In genomic region chr2:140668311-140668710, GRCm38 (mm10) we compare ENCODE assay signal across 7 mouse cellular contexts. TPM values are rescaled to one million over a fixed set of nuclear protein-coding genes. Genes with fewer than 3 reads are reported as not detected.
DNase-seq lines count a peak whose midpoint lies in the region; ATAC-seq and TF ChIP-seq lines count a peak whose summit lies in the region.

No protein-coding gene starts in this region.

- peaks cover 4% of the 10 kb centered on the region; the same call in 1 of the 2 replicates for H3K4me1 ChIP-seq in intestine, postnatal 0 days (replicated peaks; ENCODE audit: control insufficient read depth, insufficient read depth, low read length)
- H3K4me1 ChIP-seq in midbrain, embryonic 11.5 days (ENCODE audit: control insufficient read depth, insufficient read depth, low read length): peaks cover 24% of the 10 kb centered on the region
- H3K4me1 ChIP-seq in stomach, embryonic 16.5 days (ENCODE audit: control insufficient read depth, insufficient read depth, low read length): peaks cover 4% of the 10 kb centered on the region

- H3K9ac ChIP-seq in intestine, postnatal 0 days (ENCODE audit: low read depth, low read length): 0 out of 2 replicates have a peak overlapping the region, but pooled peaks have one; percentile 7
- peak overlapping the region; percentile 67; the same call in 1 of the 2 replicates for H3K9ac ChIP-seq in midbrain, embryonic 11.5 days (ENCODE audit: low read length)
- 0 out of 2 replicates have a peak overlapping the region, but pooled peaks have one; percentile 48 for H3K9ac ChIP-seq in stomach, embryonic 16.5 days (ENCODE audit: low read length)

- ATAC-seq in intestine, postnatal 0 days: peak; percentile 39; the same call in 1 of the 2 replicates
- ATAC-seq in midbrain, embryonic 11.5 days (ENCODE audit: low FRiP score): peak; percentile 71
- 0 out of 2 replicates have a peak, but pooled peaks have one; percentile 44 for ATAC-seq in stomach, embryonic 16.5 days (ENCODE audit: insufficient read depth, low FRiP score)

- TF ChIP-seq CTCF in intestine, postnatal 0 days (IDR thresholded peaks at IDR 0.05; ENCODE audit: low read depth): peak; percentile 81

- 3% methylated on average over 8 of the region's 8 CpGs for WGBS in intestine, postnatal 0 days
- 1% methylated on average over 8 of the region's 8 CpGs for WGBS in midbrain, embryonic 11.5 days
- WGBS in stomach, embryonic 16.5 days: 10% methylated on average over 8 of the region's 8 CpGs

- peak overlapping the region; percentile 61 for H3K4me3 ChIP-seq in intestine, postnatal 0 days (ENCODE audit: low read depth, low read length)
- peak overlapping the region; percentile 29 for H3K4me3 ChIP-seq in midbrain, embryonic 11.5 days (ENCODE audit: low read depth, low read length)
- H3K4me3 ChIP-seq in stomach, embryonic 16.5 days (replicated peaks; ENCODE audit: low read length): peak overlapping the region; percentile 32

- peak overlapping the region; percentile 69 for H3K4me2 ChIP-seq in intestine, postnatal 0 days (replicated peaks; ENCODE audit: low read depth)
- H3K4me2 ChIP-seq in midbrain, embryonic 11.5 days: peak overlapping the region; percentile 57
- H3K4me2 ChIP-seq in stomach, embryonic 16.5 days (ENCODE audit: low read depth, low read length): peak overlapping the region; percentile 44

- H3K27ac ChIP-seq in intestine, postnatal 0 days (ENCODE audit: low read depth, low read length): no peak overlapping the region
- H3K27ac ChIP-seq in midbrain, embryonic 11.5 days (ENCODE audit: low read depth, low read length): 0 out of 2 replicates have a peak overlapping the region, but pooled peaks have one; percentile 10
- no peak overlapping the region for H3K27ac ChIP-seq in stomach, embryonic 16.5 days (ENCODE audit: low read length)

- no peaks in the 10 kb centered on the region for H3K36me3 ChIP-seq in intestine, postnatal 0 days (ENCODE audit: control insufficient read depth, insufficient read depth)
- no peaks in the 10 kb centered on the region for H3K36me3 ChIP-seq in midbrain, embryonic 11.5 days (ENCODE audit: control insufficient read depth, insufficient read depth, low read length)
- no peaks in the 10 kb centered on the region for H3K36me3 ChIP-seq in stomach, embryonic 16.5 days (ENCODE audit: control insufficient read depth, insufficient read depth, low read length)

- intact Hi-C loops in gastrocnemius, postnatal 14 days (cut with DNase I; ENCODE audit: low total_unique reads): no loop called here
- intact Hi-C loops in left cerebral cortex, postnatal 14 days (cut with DNase I): loop anchor here (10.0 kb wide), 3 partner anchors 134 to 726 kb away; no protein-coding TSS in a partner anchor

- no peaks in the 10 kb centered on the region for H3K27me3 ChIP-seq in intestine, postnatal 0 days (replicated peaks; ENCODE audit: control insufficient read depth, insufficient read depth, low read length)
- no peaks in the 10 kb centered on the region for H3K27me3 ChIP-seq in midbrain, embryonic 11.5 days (ENCODE audit: control insufficient read depth, insufficient read depth, low read length)
- H3K27me3 ChIP-seq in stomach, embryonic 16.5 days (ENCODE audit: control insufficient read depth, insufficient read depth, low read length): no peaks in the 10 kb centered on the region

- DNase-seq in adrenal gland, postnatal 25 days: peak; percentile 57
- DNase-seq in embryo, embryonic 10.5 days (ENCODE audit: low spot score): peak; percentile 93
- DNase-seq in gastrocnemius, postnatal 14 days: peak; percentile 62
- peak; percentile 85 to 93 for DNase-seq in left cerebral cortex, postnatal 14 days (ENCODE audit: low spot score in 2 of 2)
- DNase-seq in midbrain, embryonic 11.5 days (ENCODE audit: low spot score, missing footprints): peak; percentile 95

- no peaks in the 10 kb centered on the region for H3K9me3 ChIP-seq in intestine, postnatal 0 days (ENCODE audit: control insufficient read depth)
- H3K9me3 ChIP-seq in midbrain, embryonic 11.5 days (ENCODE audit: control insufficient read depth, low read length): no peaks in the 10 kb centered on the region
- H3K9me3 ChIP-seq in stomach, embryonic 16.5 days (replicated peaks; ENCODE audit: control insufficient read depth, low read length): no peaks in the 10 kb centered on the region

RNA-seq across cellular contexts. Expression of gene Flrt3, which starts 3.0 kb away (rescaled TPM):
- total RNA-seq in adrenal gland, postnatal 25 days (2021): 7.2 and 8.2 TPM in 2 replicates
- 1 to 10 TPM in 1 of 2 experiments, under 1 TPM in 1; 0.80 to 1.6 TPM for total RNA-seq in gastrocnemius, postnatal 14 days (2021)
- polyA plus RNA-seq in intestine, postnatal 0 days (2015; fragmentation: Nextera tagmentation; extraction: Ambion mirVana): 18.5 and 20.7 TPM in 2 replicates
- total RNA-seq in left cerebral cortex, postnatal 14 days (2021): 10 to 100 TPM; 29.2 to 31.9 TPM
- 94.3 and 94.9 TPM in 2 replicates for polyA plus RNA-seq in midbrain, embryonic 11.5 days (2014; fragmentation: Nextera tagmentation; extraction: Ambion mirVana)
- polyA plus RNA-seq in stomach, embryonic 16.5 days (2015; fragmentation: Nextera tagmentation; extraction: Ambion mirVana): 19.5 and 20.1 TPM in 2 replicates

Comparison
In these comparisons a context has a peak if more than half of its experiments do, and no peak if none do; other contexts are left out.
1. H3K9ac ChIP-seq: peak in every context shown above with its lines; median percentile 67 in midbrain, embryonic 11.5 days; 48 in stomach, embryonic 16.5 days; 7 in intestine, postnatal 0 days.